Mouse (Mus musculus) liver, adult (tissue): ENCODE measurements around the gene Sar1b.

Experiments used
- GATA4 ChIP-seq: IDR thresholded peaks from 2 replicates; pipeline ENCODE4 v1.6.1; 2014; ENCODE audit warnings: mild to moderate bottlenecking, low read length; ENCODE audit not compliant: insufficient replicate concordance

Gene Sar1b

DNA sequence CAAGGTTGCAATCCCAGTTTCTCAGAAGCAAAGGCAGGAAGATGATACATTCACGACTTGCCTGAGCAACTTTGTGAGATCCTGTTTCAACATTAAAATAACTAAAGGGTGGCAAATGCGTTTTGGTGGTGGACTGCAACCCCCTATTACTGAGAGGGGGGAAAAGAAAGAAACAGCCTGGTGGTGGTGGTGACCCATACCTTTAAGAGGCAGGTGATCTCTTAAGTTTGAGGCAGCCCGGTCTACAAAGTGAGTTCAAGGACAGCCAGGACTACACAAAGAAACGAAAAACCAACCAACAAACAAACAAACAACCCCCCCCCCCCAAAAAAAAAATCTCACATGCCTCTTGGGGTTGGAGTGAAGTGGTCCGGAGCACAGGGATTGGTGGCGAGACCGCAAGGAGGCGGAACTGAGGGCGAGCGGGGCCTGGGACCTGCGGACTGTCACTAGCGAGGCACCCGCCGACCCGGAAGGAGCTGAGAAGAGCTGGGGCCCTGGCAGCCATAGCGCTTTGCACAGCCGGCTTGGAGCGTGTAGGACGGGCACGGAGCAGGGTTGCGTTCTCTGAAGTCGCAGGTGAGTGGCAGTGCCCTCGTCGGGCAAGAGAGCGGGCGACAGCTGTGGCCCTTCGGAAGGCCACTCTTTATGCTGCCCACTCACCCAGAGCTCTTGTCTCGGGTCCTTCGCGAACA lies at the start of gene Sar1b, which contains the start of gene Sec24a:
Gene Sar1b (plus strand): TSS at position 475 of the 695 bp plus-strand sequence.
Gene Sec24a (minus strand): TSS at position 422 of the 695 bp plus-strand sequence.
- no peak for TF ChIP-seq GATA4

DNA sequence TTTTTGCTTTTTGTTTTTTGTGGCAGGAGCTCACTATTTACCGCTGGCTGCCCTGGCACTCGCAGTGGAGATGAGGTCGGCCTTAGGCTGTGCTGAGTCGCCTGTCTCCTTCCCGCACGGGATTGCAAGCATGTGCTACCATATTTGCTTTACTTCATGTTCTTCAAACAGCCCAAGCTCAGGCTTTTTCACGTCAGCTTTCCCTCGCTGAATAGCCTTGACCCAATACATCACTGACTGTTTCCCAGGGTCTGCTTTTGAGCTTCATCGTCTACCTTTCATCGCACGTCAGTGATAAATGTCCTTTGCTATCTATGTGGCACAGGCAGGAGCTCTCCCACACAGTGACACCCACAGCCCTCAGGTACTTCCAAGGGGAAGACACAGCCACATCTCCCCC lies 42.4 kb upstream of the Sar1b start:
- TF ChIP-seq GATA4, result no peak

DNA sequence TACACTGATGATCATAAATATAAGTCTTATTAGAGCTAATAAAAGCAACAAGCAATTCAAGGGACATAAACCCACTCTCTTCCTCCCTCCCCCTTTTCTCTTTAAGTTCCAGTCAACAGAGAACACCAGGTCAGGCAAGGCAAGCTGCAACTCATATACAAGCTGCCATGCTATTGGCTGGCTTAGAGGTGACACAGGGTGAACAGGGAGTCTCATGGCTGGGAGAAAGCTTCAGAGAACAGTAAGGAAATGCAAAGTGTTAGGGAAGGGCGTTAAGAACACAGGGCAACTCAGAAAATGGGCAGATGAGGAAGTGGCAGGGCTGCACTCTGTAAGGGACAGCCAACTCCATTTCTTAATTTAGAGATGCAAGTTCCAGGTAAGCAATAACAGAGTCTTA lies 30.6 kb upstream of the Sar1b start:
- no peak for TF ChIP-seq GATA4

DNA sequence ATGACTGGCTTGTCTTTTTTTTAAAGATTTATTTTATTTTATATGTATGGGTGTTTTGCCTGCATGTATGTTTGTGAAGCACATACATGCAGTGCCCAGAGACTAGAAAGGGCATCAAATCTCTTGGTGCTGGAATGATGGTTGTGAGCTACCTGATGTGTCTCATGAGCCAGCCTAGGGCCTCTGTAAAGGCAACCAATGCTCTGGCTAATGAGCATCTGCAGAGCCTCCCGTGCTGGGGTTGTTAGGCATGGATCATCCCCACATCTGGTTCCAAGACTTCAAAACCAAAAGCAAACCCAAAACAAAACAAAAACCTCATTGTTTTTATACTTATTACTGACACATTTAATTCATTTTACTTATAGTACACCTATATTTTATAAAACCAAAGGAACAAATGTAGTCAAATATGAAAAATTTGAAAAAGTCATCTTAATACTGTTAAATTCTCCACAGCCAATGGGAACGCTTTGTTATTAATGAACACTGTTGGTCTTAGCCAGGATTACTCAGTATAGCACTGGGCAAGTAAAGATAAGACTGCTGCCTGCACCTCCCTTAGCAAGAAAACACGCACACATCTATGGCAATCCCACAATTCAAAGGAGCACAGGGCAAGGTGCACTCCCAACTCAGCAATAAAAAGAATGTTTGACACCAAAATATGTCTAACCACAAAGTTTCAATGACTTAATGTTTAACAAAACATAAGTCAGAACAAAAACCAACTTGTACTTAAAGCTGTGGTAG lies 24.7 kb upstream of the Sar1b start:
- TF ChIP-seq GATA4, result no peak

GRCm38 (mm10) chr11:51740701-51741100 lies 22.8 kb upstream of the Sar1b start:
- TF ChIP-seq GATA4, result no peak

DNA sequence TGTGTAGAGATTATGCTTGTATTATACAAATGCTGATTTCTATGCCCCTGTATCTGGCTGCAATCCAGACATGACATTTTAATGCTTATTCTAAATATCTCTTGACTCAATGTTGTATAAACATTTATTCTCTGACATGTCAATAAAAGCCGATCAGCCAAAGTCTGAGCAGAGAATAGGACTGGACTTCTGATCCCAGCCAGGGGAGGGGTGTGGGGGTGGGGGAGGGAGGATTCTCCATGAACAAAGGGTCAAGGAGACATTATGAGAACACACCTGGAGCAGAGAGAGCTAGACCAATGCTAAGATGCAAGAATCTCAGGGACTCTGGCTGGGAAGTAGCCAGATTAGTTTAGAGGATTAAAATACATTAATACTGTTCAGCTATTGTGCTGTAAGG lies 17.4 kb upstream of the Sar1b start:
- TF ChIP-seq GATA4, result no peak

GRCm38 (mm10) chr11:51755621-51756311 lies 7.7 kb upstream of the Sar1b start:
- TF ChIP-seq GATA4, result no peak

GRCm38 (mm10) chr11:51756352-51756771 lies 7.1 kb upstream of the Sar1b start:
- no peak; the same call in 1 of the 2 replicates for TF ChIP-seq GATA4

GRCm38 (mm10) chr11:51757023-51757422 lies 6.5 kb upstream of the Sar1b start:
- TF ChIP-seq GATA4, result no peak

- peak; percentile 100 for TF ChIP-seq GATA4
Measured at GRCm38 (mm10) chr11:51757625-51758024, 5.9 kb upstream of the Sar1b start.

GRCm38 (mm10) chr11:51759251-51759650 lies 4.2 kb upstream of the Sar1b start:
- TF ChIP-seq GATA4, result no peak

- no peak for TF ChIP-seq GATA4
Measured at GRCm38 (mm10) chr11:51759941-51760657, 3.4 kb upstream of the Sar1b start.

DNA sequence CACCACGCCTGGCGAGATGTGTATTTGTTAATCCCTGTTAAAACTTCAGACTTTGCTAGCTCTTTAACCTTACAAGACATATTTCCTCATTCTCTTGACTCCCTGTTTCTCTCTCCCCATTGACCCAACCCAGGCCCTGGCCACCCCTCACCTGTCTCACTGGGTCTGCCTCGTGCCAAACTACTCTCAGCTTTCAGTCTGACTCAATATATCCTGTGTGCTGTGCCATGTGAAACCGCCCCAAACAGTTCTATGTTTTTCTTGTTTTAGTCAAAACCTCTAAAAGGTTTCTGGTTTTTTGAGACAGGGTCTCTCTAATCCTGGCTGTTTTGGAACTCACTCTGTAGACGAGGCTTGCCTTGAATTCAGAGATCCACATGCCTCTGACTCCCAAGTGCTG lies 2.2 kb upstream of the Sar1b start:
- no peak for TF ChIP-seq GATA4

DNA sequence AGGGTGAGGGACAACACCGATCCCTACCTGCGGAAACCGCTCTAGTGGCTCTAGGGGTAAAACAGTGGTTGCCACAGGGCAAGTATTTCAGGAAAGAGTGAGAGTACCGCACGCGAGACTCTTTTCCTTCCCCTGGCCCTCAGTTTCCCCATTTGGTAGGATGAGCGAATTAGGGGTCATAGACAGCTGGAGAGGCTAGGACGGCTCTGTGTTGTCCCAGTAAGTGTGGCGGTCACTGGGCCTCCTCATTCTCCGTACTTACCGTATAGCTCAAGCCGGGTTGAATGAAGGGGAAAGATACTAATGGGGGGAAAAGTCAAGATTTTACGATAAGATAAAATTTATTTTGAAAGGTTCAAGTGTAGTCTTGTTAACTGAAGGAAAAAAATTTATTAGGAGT lies 468 bp downstream of the Sar1b start:
- TF ChIP-seq GATA4, result no peak

GRCm38 (mm10) chr11:51764816-51765215 lies 1.3 kb downstream of the Sar1b start:
- TF ChIP-seq GATA4, result no peak
